8 mouse cellular contexts compared by ENCODE assay signal in the genomic region with DNA sequence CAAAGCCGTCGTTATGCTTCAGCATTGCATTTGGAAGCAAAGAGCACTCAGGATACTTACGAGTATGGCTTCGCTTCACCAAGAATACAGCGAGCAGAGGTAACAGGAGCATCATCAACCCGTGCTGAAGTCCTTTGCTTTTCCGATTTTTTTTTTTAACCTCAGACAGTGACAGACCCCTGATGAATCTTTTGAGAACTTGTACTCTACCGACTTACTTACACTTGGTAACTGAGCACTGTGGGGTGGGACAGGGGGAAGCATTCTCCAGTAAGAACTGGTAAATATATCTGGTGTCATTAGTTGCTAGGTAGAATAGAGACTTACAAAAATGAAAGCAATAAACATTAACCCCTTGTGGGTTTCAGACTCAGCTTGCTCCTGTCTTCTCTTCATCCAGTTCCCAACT. TPM values are rescaled to one million over a fixed set of nuclear protein-coding genes. Genes with fewer than 3 reads are reported as not detected.
DNase-seq lines count a peak whose midpoint lies in the region; ATAC-seq and TF ChIP-seq lines count a peak whose summit lies in the region.

A gene (minus strand): TSS at position 243 of the 409 bp plus-strand sequence.

- no peaks in the 10 kb centered on the region for H3K27me3 ChIP-seq in CH12.LX (replicated peaks)
- H3K27me3 ChIP-seq in lung, postnatal 0 days (replicated peaks; ENCODE audit: insufficient read depth, low read length), result no peaks in the 10 kb centered on the region
- no peaks in the 10 kb centered on the region for H3K27me3 ChIP-seq in small intestine, adult 2 months (ENCODE audit: control insufficient read depth, insufficient read depth, low read length)

- no peak for TF ChIP-seq POLR2A in CH12.LX (IDR thresholded peaks at IDR 0.05; ENCODE audit: low read depth, low read length)
- TF ChIP-seq POLR2A in small intestine, adult 2 months (IDR thresholded peaks at IDR 0.05; ENCODE audit: low read depth, low read length), result no peak

- H3K27ac ChIP-seq in CH12.LX (ENCODE audit: insufficient read depth, low read depth), result no peak within 1 kb of the TSS
- H3K27ac ChIP-seq in lung, postnatal 0 days (ENCODE audit: low read length), result peak within 1 kb of the TSS; percentile 81
- H3K27ac ChIP-seq in small intestine, adult 2 months (ENCODE audit: insufficient read depth, low read depth, low read length), result peak within 1 kb of the TSS; percentile 39

- in situ Hi-C loops in CH12.LX (cut with MboI; ENCODE audit: low pct_ligation_motif_present, low pct_unique_long_range_greater_than_20kb, low sequenced_read_pairs), result no loop called here

- no peaks in the 10 kb centered on the region for H3K9me3 ChIP-seq in CH12.LX (replicated peaks; ENCODE audit: low read length)
- H3K9me3 ChIP-seq in lung, postnatal 0 days (ENCODE audit: low read length), result no peaks in the 10 kb centered on the region

- peak within 1 kb of the TSS; percentile 59 to 92 (median 84) for H3K4me3 ChIP-seq in CH12.LX (replicated peaks in 1 of 3; ENCODE audit: low read depth in 2 of 3, low read length in 2 of 3, poor library complexity in 1 of 3)
- H3K4me3 ChIP-seq in lung, postnatal 0 days (ENCODE audit: low read depth, low read length), result peak within 1 kb of the TSS; percentile 50
- H3K4me3 ChIP-seq in small intestine, adult 2 months (ENCODE audit: low read depth, low read length), result peak within 1 kb of the TSS; percentile 53

- peak; percentile 94 for ATAC-seq in lung, postnatal 0 days

- peak within 1 kb of the TSS; percentile 94 for H3K4me2 ChIP-seq in CH12.LX (ENCODE audit: insufficient read depth, low read depth, poor library complexity, severe bottlenecking)
- H3K4me2 ChIP-seq in lung, postnatal 0 days (replicated peaks; ENCODE audit: low read depth, low read length), result peak within 1 kb of the TSS; percentile 52

- H3K36me3 ChIP-seq in CH12.LX (replicated peaks in 1 of 2; ENCODE audit: control insufficient read depth in 1 of 2, insufficient read depth in 1 of 2, low read length in 1 of 2), result no peaks in the 10 kb centered on the region
- no peaks in the 10 kb centered on the region for H3K36me3 ChIP-seq in lung, postnatal 0 days (ENCODE audit: insufficient read depth, low read length)
- H3K36me3 ChIP-seq in small intestine, adult 2 months (ENCODE audit: control insufficient read depth, insufficient read depth, low read length), result no peaks in the 10 kb centered on the region

- TF ChIP-seq EP300 in CH12.LX (IDR thresholded peaks at IDR 0.05; ENCODE audit: low read length), result peak; percentile 23; the same call in 1 of the 2 replicates
- no peak for TF ChIP-seq EP300 in lung, postnatal 0 days (IDR thresholded peaks at IDR 0.05)

- TF ChIP-seq RAD21 in CH12.LX (IDR thresholded peaks at IDR 0.05; ENCODE audit: low read depth, low read length), result no peak

- TF ChIP-seq CTCF in CH12.LX (conservative IDR thresholded peaks at IDR 0.05 in 1 of 2, IDR thresholded peaks at IDR 0.05 in 1 of 2; ENCODE audit: low read depth in 2 of 2, low read length in 2 of 2), result no peak
- TF ChIP-seq CTCF in lung, postnatal 0 days (IDR thresholded peaks at IDR 0.05), result no peak
- TF ChIP-seq CTCF in small intestine, adult 2 months (IDR thresholded peaks at IDR 0.05; ENCODE audit: extremely low read depth, insufficient read length, insufficient replicate concordance, low read depth, low read length), result no peak

- peak within 1 kb of the TSS; percentile 91 for H3K9ac ChIP-seq in CH12.LX (ENCODE audit: insufficient read depth, low read depth)
- H3K9ac ChIP-seq in lung, postnatal 0 days (replicated peaks; ENCODE audit: low read depth), result peak within 1 kb of the TSS; percentile 44

- peaks cover 6 to 28% of the 10 kb centered on the region in 2 experiments for H3K4me1 ChIP-seq in CH12.LX (ENCODE audit: control insufficient read depth in 1 of 2, insufficient read depth in 2 of 2)
- no peaks in the 10 kb centered on the region for H3K4me1 ChIP-seq in lung, postnatal 0 days (ENCODE audit: insufficient read depth, low read depth, low read length)
- H3K4me1 ChIP-seq in small intestine, adult 2 months (ENCODE audit: control insufficient read depth, insufficient read depth, insufficient read length, low read length), result no peaks in the 10 kb centered on the region

- DNase-seq in embryo, embryonic 10 days (ENCODE audit: low spot score), result peak; percentile 58
- no peak for DNase-seq in embryo, embryonic 9.5 days (ENCODE audit: extremely low spot score)
- DNase-seq in CH12.LX (ENCODE audit: extremely low read depth), result peak; percentile 83
- peak; percentile 19 to 43 for DNase-seq in cerebellum, postnatal 25 days
- peak; percentile 86 for DNase-seq in heart, adult 8-10 months (ENCODE audit: low spot score)
- peak; percentile 37 to 69 for DNase-seq in kidney, adult 8-10 months
- peak; percentile 97 for DNase-seq in lung, postnatal 0 days (ENCODE audit: low spot score)

- H3K79me2 ChIP-seq in CH12.LX (replicated peaks; ENCODE audit: control insufficient read depth, extremely low read depth, insufficient read depth, poor library complexity, severe bottlenecking), result no peaks in the 10 kb centered on the region

- dilution Hi-C loops in CH12.LX (cut with MboI; ENCODE audit: extremely low pct_ligation_motif_present, extremely low pct_unique_long_range_greater_than_20kb, low sequenced_read_pairs), result no loop called here

- WGBS in lung, postnatal 0 days, result 22% methylated on average over 8 of the region's 8 CpGs
- 14% methylated on average over 8 of the region's 8 CpGs for WGBS in small intestine, adult 2 months

TF ChIP-seq in CH12.LX, 34 proteins besides CTCF, POLR2A, EP300 and RAD21:
- TF ChIP-seq SIN3A (IDR thresholded peaks at IDR 0.05; ENCODE audit: low read length), result peak; percentile 67
- no peak for TF ChIP-seq RCOR1 (conservative IDR thresholded peaks at IDR 0.05; ENCODE audit: low read depth, low read length)
- no peak for TF ChIP-seq PAX5 (IDR thresholded peaks at IDR 0.05; ENCODE audit: low read length)
- TF ChIP-seq JUND (conservative IDR thresholded peaks at IDR 0.05; ENCODE audit: low read depth, low read length), result 0 out of 2 replicates have a peak, but pooled peaks have one; percentile 39
- TF ChIP-seq SMC3 (IDR thresholded peaks at IDR 0.05; ENCODE audit: low read depth, low read length), result no peak
- TF ChIP-seq MAFK (IDR thresholded peaks at IDR 0.05; ENCODE audit: insufficient replicate concordance, low read length), result 0 out of 2 replicates have a peak, but pooled peaks have one; percentile 35
- TF ChIP-seq MAZ (IDR thresholded peaks at IDR 0.05; ENCODE audit: low read depth, low read length), result no peak
- no peak for TF ChIP-seq UBTF (IDR thresholded peaks at IDR 0.05; ENCODE audit: low read depth, low read length)
- peak; percentile 44; the same call in 1 of the 2 replicates for TF ChIP-seq IRF4 (IDR thresholded peaks at IDR 0.05; ENCODE audit: low read depth, low read length)
- TF ChIP-seq MXI1 (IDR thresholded peaks at IDR 0.05; ENCODE audit: low read depth, low read length), result no peak
- peak; percentile 36; the same call in 1 of the 2 replicates for TF ChIP-seq ETS1 (conservative IDR thresholded peaks at IDR 0.05; ENCODE audit: low read depth, low read length)
- TF ChIP-seq CHD1 (IDR thresholded peaks at IDR 0.05; ENCODE audit: low read depth, low read length), result no peak
- 0 out of 2 replicates have a peak, but pooled peaks have one; percentile 36 for TF ChIP-seq ELF1 (IDR thresholded peaks at IDR 0.05; ENCODE audit: low read depth, low read length)
- 0 out of 2 replicates have a peak, but pooled peaks have one; percentile 17 for TF ChIP-seq NRF1 (IDR thresholded peaks at IDR 0.05; ENCODE audit: low read depth, low read length)
- no peak for TF ChIP-seq MYC (IDR thresholded peaks at IDR 0.05; ENCODE audit: low read depth, low read length)
- no peak for TF ChIP-seq E2F4 (IDR thresholded peaks at IDR 0.05; ENCODE audit: insufficient replicate concordance, low read depth, low read length)
- no peak for TF ChIP-seq POLR2AphosphoS2 (IDR thresholded peaks at IDR 0.05; ENCODE audit: low read depth, low read length)
- TF ChIP-seq GABPA (IDR thresholded peaks at IDR 0.05; ENCODE audit: insufficient replicate concordance, low read depth, low read length), result no peak
- peak; percentile 57; the same call in 1 of the 2 replicates for TF ChIP-seq HCFC1 (IDR thresholded peaks at IDR 0.05; ENCODE audit: low read depth, low read length)
- TF ChIP-seq ZMIZ1 (IDR thresholded peaks at IDR 0.05; ENCODE audit: low read depth, low read length), result no peak
- TF ChIP-seq MAX (IDR thresholded peaks at IDR 0.05; ENCODE audit: low read length), result peak; percentile 51; the same call in 1 of the 2 replicates
- peak; percentile 98 for TF ChIP-seq CHD2 (IDR thresholded peaks at IDR 0.05; ENCODE audit: low read length)
- TF ChIP-seq MEF2A (IDR thresholded peaks at IDR 0.05; ENCODE audit: borderline replicate concordance, low read depth, low read length), result no peak
- TF ChIP-seq TBP (conservative IDR thresholded peaks at IDR 0.05; ENCODE audit: low read depth, low read length), result 0 out of 2 replicates have a peak, but pooled peaks have one; percentile 11
- TF ChIP-seq TCF12 (IDR thresholded peaks at IDR 0.05; ENCODE audit: low read depth, low read length), result no peak
- no peak for TF ChIP-seq ZNF384 (IDR thresholded peaks at IDR 0.05; ENCODE audit: low read depth, low read length)
- no peak for TF ChIP-seq USF1 (IDR thresholded peaks at IDR 0.05; ENCODE audit: low read depth, low read length)
- TF ChIP-seq ZC3H11A (IDR thresholded peaks at IDR 0.05; ENCODE audit: low read depth, low read length), result no peak
- no peak for TF ChIP-seq JUN (IDR thresholded peaks at IDR 0.05; ENCODE audit: insufficient read depth, low read depth, low read length)
- no peak for TF ChIP-seq NELFE (IDR thresholded peaks at IDR 0.05; ENCODE audit: low read depth, low read length)
- no peak for TF ChIP-seq KAT2A (IDR thresholded peaks at IDR 0.05; ENCODE audit: insufficient replicate concordance, low read length)
- no peak for TF ChIP-seq BHLHE40 (IDR thresholded peaks at IDR 0.05; ENCODE audit: low read depth, low read length)
- no peak for TF ChIP-seq ZKSCAN1 (IDR thresholded peaks at IDR 0.05; ENCODE audit: borderline replicate concordance, low read depth, low read length)

RNA-seq across cellular contexts. Expression of the gene that starts here (rescaled TPM):
- total RNA-seq in CH12.LX (2012; rRNA removed), result 3.5 and 4.3 TPM in 2 replicates
- total RNA-seq in CH12.LX (2014; rRNA removed), result 7.1 and 7.9 TPM in 2 replicates
- 6.1 and 7.6 TPM in 2 replicates for polyA plus RNA-seq in CH12.LX (2012; ENCODE audit: insufficient read length, low read depth)
- total RNA-seq in heart, adult 8-10 months (2022), result 10 to 100 TPM in 2 of 4 experiments, 1 to 10 TPM in 2; 6.9 to 11.2 (median 8.7) TPM
- 10.5 and 13.2 TPM in 2 replicates for polyA plus RNA-seq in lung, postnatal 0 days (2015; fragmentation: Nextera tagmentation; extraction: Ambion mirVana)
- polyA plus RNA-seq in small intestine, adult 2 months (2012; rRNA removed), result 0.47 and 0.66 TPM in 2 replicates
